Mouse (Mus musculus): ENCODE results near the gene Tex9. TPM values are rescaled to one million over a fixed set of nuclear protein-coding genes. Genes with fewer than 3 reads are reported as not detected.

The Tex9 gene
- polyA plus RNA-seq, 1 experiment from 2014 or later: 44.5 TPM

DNA sequence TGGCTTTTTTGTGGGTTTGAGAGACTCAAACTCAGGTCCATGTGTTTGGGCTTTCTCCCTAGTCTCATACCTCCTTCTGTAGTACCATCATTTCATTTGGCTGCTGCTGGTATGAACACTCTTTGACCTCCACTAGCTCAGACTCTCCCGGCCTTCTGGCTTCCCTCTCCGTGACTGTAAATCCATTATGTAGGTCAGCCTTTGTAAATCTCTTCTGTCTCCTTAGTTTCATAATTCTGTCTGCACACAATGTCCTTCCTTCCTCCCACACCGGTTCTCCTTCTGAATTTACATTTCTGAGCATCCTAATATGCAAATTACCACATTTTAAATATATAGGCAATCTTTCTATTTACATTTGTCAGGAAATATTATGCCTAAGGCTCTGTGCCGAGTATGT lies 64.2 kb downstream of the Tex9 start:
- Histone ChIP-seq H3K27ac (no peak overlapping the region), H3K4me2 (no peak overlapping the region), H3K4me3 (no peak overlapping the region), H3K36me3 (no peaks in the 10 kb centered on the region), H3K27me3 (no peaks in the 10 kb centered on the region), H3K9ac (no peak overlapping the region), H3K4me1 (no peaks in the 10 kb centered on the region), H3K9me3 (no peaks in the 10 kb centered on the region)
- 73% methylated on average over 4 of the region's 4 CpGs for WGBS
- ATAC-seq (ENCODE audit: insufficient number of reproducible peaks, insufficient read depth, low FRiP score, low TSS enrichment, low read depth): no peak

DNA sequence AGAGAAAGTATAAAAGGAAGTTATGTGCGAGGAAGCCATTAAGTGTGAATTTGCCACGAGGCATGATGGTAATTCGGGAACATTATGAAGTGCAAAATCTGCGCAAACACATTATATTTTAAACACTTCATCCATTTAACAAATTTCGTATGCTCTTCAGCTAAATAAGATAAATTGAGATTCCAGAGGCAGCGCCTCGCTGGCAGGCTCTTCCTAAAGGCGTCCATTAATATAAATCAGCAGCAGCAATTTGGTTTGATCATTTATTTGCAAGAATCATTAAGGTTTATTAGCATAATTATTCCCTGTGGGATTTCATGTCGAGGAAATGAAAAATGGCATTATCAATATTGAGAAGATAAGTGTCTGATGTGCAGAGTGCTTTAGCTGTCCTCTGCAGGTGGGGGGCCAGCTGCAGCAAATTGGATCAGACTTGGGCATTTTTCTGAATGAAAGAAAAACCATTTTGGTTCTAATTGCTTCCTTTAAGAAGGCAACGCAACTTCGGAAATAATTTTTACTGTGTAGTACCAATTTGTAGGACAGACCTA lies 66.6 kb downstream of the Tex9 start:
- no peak overlapping the region for H3K27ac ChIP-seq
- no peak overlapping the region for H3K4me3 ChIP-seq
- no peak for ATAC-seq (ENCODE audit: insufficient number of reproducible peaks, insufficient read depth, low FRiP score, low TSS enrichment, low read depth)
- no peaks in the 10 kb centered on the region for H3K27me3 ChIP-seq
- no peaks in the 10 kb centered on the region for H3K36me3 ChIP-seq
- H3K9me3 ChIP-seq: no peaks in the 10 kb centered on the region
- H3K4me2 ChIP-seq: no peak overlapping the region
- no peak overlapping the region for H3K9ac ChIP-seq
- 78% methylated on average over 11 of the region's 11 CpGs for WGBS
- peaks cover 16% of the 10 kb centered on the region for H3K4me1 ChIP-seq

DNA sequence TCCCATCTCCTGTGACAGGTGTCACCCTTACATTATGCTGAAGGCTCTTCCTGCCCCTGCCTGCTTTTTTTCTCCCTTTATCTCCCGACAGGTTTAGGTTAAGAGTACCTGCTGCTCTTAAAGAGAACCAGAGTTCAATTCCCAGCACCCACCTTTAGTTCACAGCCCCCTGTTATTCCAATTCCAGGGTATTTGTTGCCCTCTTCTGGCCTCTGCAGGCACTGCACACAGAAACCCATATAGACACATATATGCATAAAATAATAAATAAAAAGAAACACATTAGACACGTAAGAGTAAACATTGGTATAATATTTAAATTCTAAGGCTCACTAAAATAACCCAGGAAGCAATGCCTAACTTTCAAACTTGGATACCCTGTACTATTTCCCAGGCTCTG lies 69.3 kb downstream of the Tex9 start:
- WGBS: 87% methylated on average over 2 of the region's 2 CpGs
- Histone ChIP-seq H3K9ac (no peak overlapping the region), H3K4me3 (no peak overlapping the region), H3K4me2 (no peak overlapping the region), H3K27ac (no peak overlapping the region), H3K36me3 (no peaks in the 10 kb centered on the region), H3K9me3 (no peaks in the 10 kb centered on the region), H3K4me1 (peaks cover 16% of the 10 kb centered on the region), H3K27me3 (no peaks in the 10 kb centered on the region)
- ATAC-seq (ENCODE audit: insufficient number of reproducible peaks, insufficient read depth, low FRiP score, low TSS enrichment, low read depth): no peak

DNA sequence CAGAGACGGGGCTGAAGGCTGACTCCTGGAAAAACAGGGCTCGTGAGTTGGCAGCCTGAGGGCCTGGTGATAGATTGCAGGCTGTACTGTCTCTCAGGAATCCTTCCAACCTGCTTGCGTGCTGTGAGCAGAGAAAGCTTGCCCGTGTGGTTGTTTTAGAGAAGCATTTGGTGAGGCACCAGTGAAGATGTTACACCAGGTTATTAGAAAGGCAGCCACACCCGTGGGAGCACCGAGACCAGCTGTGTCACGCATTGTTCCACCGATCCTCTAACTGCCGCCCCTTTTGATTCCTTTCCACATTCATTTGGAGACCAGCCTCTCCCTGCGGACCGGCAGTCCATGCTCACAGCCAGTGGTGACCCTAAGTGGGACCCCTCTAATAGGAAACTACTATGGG lies 69.7 kb downstream of the Tex9 start:
- H3K4me3 ChIP-seq: no peak overlapping the region
- 60% methylated on average over 11 of the region's 11 CpGs for WGBS
- no peaks in the 10 kb centered on the region for H3K27me3 ChIP-seq
- H3K9ac ChIP-seq: no peak overlapping the region
- no peaks in the 10 kb centered on the region for H3K36me3 ChIP-seq
- H3K27ac ChIP-seq: no peak overlapping the region
- H3K9me3 ChIP-seq: no peaks in the 10 kb centered on the region
- peaks cover 16% of the 10 kb centered on the region for H3K4me1 ChIP-seq
- ATAC-seq (ENCODE audit: insufficient number of reproducible peaks, insufficient read depth, low FRiP score, low TSS enrichment, low read depth): no peak
- no peak overlapping the region for H3K4me2 ChIP-seq

DNA sequence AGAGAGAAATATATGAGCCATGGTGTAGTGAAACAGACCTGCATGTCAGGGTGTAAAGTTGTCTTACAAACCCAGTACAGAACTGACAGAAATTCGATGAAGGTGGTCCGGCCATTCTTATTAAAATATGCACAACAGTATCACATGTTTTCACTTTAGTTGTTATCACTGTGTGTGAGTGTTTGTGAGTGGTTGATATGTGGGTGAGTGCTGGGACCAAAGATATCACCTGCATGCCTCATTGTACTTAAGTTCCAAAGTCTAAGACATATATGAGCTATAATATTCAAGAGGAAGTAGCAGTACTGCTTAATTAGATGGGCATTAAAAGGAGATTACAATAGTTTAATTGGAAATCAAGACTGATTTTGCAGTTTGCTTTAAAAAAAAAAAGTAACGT lies 71.5 kb downstream of the Tex9 start:
- no peaks in the 10 kb centered on the region for H3K36me3 ChIP-seq
- H3K4me3 ChIP-seq: no peak overlapping the region
- H3K9me3 ChIP-seq: no peaks in the 10 kb centered on the region
- no peak overlapping the region for H3K9ac ChIP-seq
- no peak overlapping the region for H3K27ac ChIP-seq
- H3K4me2 ChIP-seq: no peak overlapping the region
- WGBS: 65% methylated on average over 3 of the region's 3 CpGs
- H3K27me3 ChIP-seq: no peaks in the 10 kb centered on the region
- peaks cover 16% of the 10 kb centered on the region for H3K4me1 ChIP-seq
- ATAC-seq (ENCODE audit: insufficient number of reproducible peaks, insufficient read depth, low FRiP score, low TSS enrichment, low read depth): no peak

DNA sequence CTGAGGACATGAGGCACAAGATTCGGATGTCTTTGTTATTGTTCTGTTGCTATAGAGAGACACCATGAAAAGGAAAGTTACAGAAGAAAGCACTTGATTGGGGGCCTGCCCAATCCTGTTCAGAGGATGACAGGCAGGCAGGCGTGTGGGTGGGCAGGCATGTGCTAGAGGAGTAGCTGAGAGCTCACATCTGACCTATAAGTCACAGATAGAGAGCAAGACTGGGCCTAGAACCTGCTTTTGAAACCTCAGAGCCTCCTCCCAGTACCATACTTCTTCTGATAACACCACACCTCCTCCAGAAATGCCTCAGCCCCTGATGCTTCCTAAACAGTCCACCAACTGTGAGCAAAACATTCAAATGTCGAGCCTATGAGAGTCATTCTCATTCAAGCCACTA lies 73.6 kb downstream of the Tex9 start:
- Histone ChIP-seq H3K27ac (no peak overlapping the region), H3K9ac (no peak overlapping the region), H3K4me1 (peaks cover 16% of the 10 kb centered on the region), H3K9me3 (no peaks in the 10 kb centered on the region), H3K27me3 (no peaks in the 10 kb centered on the region), H3K4me2 (no peak overlapping the region), H3K36me3 (no peaks in the 10 kb centered on the region), H3K4me3 (no peak overlapping the region)
- WGBS: 81% methylated on average over 3 of the region's 3 CpGs
- no peak for ATAC-seq (ENCODE audit: insufficient number of reproducible peaks, insufficient read depth, low FRiP score, low TSS enrichment, low read depth)

DNA sequence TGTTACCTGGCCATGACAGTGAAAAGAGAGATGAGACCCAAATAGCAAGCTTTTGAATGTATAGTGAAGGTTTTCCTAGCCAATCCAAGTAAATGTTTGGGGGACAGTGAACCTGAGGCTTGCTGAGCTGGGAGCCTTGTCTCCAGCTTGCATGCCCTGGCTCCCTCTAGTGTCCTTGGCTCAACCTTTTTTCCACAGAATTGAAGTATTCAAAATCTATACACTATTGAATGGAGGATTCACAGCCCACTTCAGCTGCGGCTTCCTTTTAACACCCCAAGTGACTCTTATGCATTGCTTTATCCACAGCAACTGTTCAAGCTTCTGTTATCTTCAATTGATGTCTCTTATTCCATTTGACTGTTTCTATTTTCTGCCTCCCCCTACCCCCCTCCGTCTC lies 80.3 kb downstream of the Tex9 start:
- Histone ChIP-seq H3K9ac (no peak overlapping the region), H3K27me3 (no peaks in the 10 kb centered on the region; the same call in 1 of the 2 replicates), H3K36me3 (no peaks in the 10 kb centered on the region), H3K4me2 (no peak overlapping the region), H3K4me1 (0 out of 2 replicates have a peak, but pooled peaks cover 10% of the 10 kb centered on the region), H3K4me3 (no peak overlapping the region), H3K27ac (no peak overlapping the region), H3K9me3 (no peaks in the 10 kb centered on the region)
- ATAC-seq (ENCODE audit: insufficient number of reproducible peaks, insufficient read depth, low FRiP score, low TSS enrichment, low read depth): no peak
- WGBS: 90% methylated on average over 2 of the region's 2 CpGs

DNA sequence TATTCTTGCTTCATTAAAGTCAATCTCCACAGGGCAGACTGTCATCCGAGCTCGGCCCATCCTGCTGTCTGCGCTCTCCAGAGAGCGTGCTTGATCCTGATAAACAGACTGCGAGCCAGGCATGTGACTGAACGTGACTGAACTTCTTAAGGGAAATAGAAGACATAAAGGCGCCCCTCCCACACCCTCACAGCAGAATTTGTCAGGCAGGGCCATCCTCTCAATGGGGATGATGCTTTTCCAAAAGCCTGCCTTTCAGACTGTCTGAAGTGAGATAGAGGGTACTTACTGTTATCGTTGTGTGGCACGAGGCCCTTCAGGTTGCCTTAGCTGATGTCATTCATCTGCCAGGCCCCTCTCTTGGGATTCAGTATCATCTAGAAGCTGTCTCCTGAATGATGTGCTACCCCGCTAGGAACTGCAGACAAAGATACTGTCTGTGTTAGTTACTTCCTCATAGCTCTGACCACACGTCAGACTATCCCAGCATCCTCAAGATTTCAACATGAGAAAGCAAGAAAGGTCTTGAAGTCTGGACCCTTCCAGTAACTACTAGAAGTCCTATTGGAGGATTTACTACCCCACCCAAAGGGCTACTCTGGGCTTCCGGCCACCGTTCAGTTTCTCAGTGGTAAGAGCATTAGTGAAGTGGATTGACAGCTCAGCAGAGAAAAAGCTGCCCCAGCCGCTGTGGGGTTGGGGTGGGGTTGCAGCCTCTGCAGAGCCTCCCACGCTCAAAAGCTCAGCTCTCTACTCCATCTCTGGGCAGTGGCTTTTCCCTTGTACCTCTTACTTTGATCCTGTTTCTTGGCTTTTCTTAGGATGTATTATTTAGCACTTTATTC lies 82.4 kb downstream of the Tex9 start:
- ATAC-seq (ENCODE audit: insufficient number of reproducible peaks, insufficient read depth, low FRiP score, low TSS enrichment, low read depth): no peak
- no peaks in the 10 kb centered on the region for H3K9me3 ChIP-seq
- no peak overlapping the region for H3K27ac ChIP-seq
- H3K4me1 ChIP-seq: 0 out of 2 replicates have a peak, but pooled peaks cover 10% of the 10 kb centered on the region
- WGBS: 46% methylated on average over 15 of the region's 15 CpGs
- no peak overlapping the region for H3K9ac ChIP-seq
- H3K4me2 ChIP-seq: no peak overlapping the region
- no peaks in the 10 kb centered on the region; the same call in 1 of the 2 replicates for H3K27me3 ChIP-seq
- no peak overlapping the region for H3K4me3 ChIP-seq
- no peaks in the 10 kb centered on the region for H3K36me3 ChIP-seq

DNA sequence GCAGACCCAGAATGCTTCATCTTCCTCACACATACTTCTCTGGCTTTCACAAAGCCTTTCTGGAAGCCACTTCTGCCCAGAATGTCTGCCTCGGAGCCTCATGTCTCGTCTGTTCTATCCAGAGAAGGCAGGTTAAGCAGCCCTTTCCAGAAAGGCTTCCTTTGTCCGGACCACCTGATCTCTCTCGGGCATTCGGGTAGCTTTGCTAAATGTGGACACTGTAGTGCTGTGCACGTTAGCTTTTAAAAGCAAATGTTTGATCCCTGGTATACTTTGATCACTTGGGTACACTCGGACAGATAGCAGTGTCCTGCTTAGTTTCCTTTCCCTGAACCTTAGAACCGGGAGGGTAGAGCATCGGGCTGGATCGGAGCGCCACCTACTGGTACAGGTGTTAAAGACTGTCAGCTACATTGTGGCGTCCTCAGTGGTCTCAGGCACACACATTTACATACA lies 83.9 kb downstream of the Tex9 start:
- 0 out of 2 replicates have a peak, but pooled peaks cover 10% of the 10 kb centered on the region for H3K4me1 ChIP-seq
- peak overlapping the region; percentile 59 for H3K4me2 ChIP-seq
- H3K27ac ChIP-seq: no peak overlapping the region
- H3K9me3 ChIP-seq: no peaks in the 10 kb centered on the region
- H3K27me3 ChIP-seq: no peaks in the 10 kb centered on the region; the same call in 1 of the 2 replicates
- H3K4me3 ChIP-seq: peak overlapping the region; percentile 37
- no peaks in the 10 kb centered on the region for H3K36me3 ChIP-seq
- WGBS: 10% methylated on average over 12 of the region's 12 CpGs
- peak overlapping the region; percentile 65 for H3K9ac ChIP-seq
- ATAC-seq (ENCODE audit: insufficient number of reproducible peaks, insufficient read depth, low FRiP score, low TSS enrichment, low read depth): 0 out of 2 replicates have a peak, but pooled peaks have one; percentile 43

DNA sequence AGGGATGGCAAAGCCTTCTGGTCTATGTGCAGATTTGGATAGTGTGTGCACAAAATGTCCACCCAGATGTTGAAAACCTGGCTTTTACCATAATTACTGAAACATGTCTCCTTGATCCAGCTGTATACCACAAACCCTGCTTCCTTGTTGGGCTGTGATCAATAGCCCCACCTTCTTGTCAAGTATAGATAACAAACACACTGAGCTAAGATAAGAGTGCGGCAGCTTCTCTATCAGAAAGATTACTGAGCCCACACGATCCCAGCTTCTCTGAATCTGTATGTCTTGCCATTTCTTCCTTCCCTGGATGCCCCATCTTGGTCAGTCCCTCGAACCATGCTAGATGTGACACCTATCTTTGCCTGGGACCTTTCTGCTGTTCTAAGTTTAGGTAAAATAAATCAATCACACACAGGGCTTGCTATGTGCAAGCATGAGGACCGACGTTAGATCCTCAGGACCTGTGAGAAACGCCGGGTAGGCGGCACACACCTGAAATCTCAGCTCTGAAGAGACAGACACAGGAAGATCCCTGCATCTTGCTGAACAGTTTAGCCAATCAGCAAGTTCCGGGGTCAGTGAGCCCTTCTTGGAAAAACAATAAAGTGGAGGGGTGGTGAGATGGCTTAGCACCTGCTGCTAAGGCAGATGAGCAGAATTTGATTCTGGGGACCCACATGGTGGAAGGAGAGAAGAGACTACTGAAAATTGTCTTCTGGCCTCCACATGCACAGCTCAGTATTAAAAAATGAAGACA lies 86.0 kb downstream of the Tex9 start:
- 0 out of 2 replicates have a peak, but pooled peaks cover 10% of the 10 kb centered on the region for H3K4me1 ChIP-seq
- no peak overlapping the region for H3K27ac ChIP-seq
- WGBS: 90% methylated on average over 9 of the region's 9 CpGs
- H3K27me3 ChIP-seq: no peaks in the 10 kb centered on the region; the same call in 1 of the 2 replicates
- H3K4me3 ChIP-seq: no peak overlapping the region
- no peaks in the 10 kb centered on the region for H3K9me3 ChIP-seq
- H3K36me3 ChIP-seq: no peaks in the 10 kb centered on the region
- no peak for ATAC-seq (ENCODE audit: insufficient number of reproducible peaks, insufficient read depth, low FRiP score, low TSS enrichment, low read depth)
- no peak overlapping the region for H3K9ac ChIP-seq
- no peak overlapping the region for H3K4me2 ChIP-seq

DNA sequence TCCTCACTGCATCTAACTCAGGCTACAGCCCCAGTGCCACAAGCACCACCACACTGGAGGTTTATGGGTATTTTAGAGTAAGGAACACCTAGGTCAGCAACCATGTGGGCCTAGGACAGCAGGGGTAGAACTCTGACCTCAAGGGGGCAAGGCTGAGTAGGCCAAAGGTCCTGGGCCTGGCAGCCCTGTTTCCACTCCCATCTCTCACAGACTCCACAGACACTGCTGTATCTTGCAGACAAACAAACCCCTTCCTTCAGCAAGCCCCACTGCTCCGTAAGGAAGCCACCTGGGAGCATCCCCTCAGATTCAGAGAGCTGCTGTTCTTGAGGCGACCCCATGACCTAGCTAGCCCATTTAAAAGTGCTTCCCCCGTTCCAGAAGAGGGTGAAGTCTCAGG lies 87.1 kb downstream of the Tex9 start:
- H3K36me3 ChIP-seq: no peaks in the 10 kb centered on the region
- no peak for ATAC-seq (ENCODE audit: insufficient number of reproducible peaks, insufficient read depth, low FRiP score, low TSS enrichment, low read depth)
- H3K4me2 ChIP-seq: no peak overlapping the region
- no peaks in the 10 kb centered on the region; the same call in 1 of the 2 replicates for H3K27me3 ChIP-seq
- H3K27ac ChIP-seq: no peak overlapping the region
- H3K4me3 ChIP-seq: no peak overlapping the region
- no peaks in the 10 kb centered on the region for H3K9me3 ChIP-seq
- no peak overlapping the region for H3K9ac ChIP-seq
- WGBS: 72% methylated on average over 3 of the region's 3 CpGs
- 0 out of 2 replicates have a peak, but pooled peaks cover 10% of the 10 kb centered on the region for H3K4me1 ChIP-seq
